Mouse (Mus musculus) CD8-positive naive resting alpha-beta T cell, adult 2 months (primary cell): Measurements from ENCODE around the gene Rbl2.

Experiments
- DNase-seq, 2 experiments: peaks; one replicate each; pipeline ENCODE4 v3.0.0; 2022; ENCODE audit warnings: low read depth in 2 of 2, low spot score in 2 of 2

Gene Rbl2

DNA sequence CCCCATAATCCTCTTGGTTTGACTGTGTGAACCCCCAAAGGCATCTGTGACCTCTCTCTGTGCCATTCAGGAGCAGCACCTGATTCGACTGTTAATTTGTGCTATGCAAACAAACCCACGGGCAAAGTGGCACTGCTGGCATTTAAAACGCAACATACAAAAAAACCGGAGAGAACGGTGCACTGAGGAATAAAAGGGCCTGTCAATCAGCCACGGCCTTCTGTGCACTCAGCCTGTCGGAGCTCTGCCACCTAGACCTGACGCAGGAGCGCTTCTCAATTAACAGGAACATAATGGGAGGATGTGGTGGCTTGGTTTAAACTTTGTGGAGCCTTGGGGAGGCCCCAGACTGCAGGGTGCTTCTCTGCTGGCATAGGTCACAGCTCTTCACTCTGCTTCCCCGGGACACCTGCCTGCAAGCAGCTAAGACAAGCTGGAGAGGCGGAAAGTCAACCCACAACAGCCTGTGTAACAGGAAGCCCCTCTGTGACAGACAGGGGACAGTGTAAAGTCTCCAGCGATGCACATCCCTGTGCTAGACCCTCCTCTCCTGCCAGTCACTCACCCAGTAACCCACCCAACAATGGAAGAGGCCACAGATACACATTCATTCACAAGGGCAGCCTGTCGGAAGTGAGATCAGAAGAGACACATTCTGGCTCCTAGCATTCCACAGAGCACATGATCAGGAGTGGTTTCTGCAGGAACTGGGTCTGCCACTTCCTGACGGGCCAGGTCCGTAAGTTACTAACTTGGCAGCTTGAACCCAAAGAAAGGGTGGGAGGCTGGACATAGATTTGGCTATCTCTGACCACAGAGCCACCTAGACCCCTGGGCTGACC is 90.3 kb downstream of the Rbl2 start:
- DNase-seq: no peak

GRCm38 (mm10) chr8:91170152-91170551 is 100.3 kb downstream of the Rbl2 start:
- DNase-seq: no peak

GRCm38 (mm10) chr8:91170914-91171313 is 101.1 kb downstream of the Rbl2 start:
- no peak for DNase-seq

- DNase-seq: no peak
Observed at GRCm38 (mm10) chr8:91171605-91172004, 101.7 kb downstream of the Rbl2 start.
